Mouse (Mus musculus): ENCODE data around the gene Scaper.

DNA sequence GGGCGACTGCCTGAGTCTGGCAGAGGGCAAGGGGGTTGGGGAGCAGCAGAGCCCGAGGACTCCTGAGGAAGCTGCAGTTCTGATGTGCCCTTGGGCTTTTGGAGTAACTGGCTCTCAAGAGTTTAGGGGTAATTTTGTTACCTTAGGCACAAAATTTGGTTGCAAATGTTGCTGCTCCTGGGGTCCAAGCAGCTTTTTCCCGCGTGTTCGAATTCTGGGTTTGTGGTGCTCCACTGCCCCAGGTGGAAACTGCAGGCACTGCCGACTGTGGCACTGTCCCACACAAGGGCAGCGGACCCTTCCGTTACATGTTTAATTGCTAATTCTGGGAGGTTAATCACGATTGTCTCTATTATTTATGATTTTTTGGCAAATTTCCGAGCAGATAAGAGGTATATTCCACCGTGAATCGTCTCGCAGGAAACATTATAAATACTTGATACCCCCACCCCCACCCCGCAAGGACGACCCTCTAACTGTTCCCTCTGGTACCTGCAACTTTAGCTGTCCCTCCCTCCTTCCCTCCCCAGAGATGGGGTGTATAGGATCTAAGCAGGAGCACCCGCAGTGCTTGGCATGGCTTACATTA lies 388.5 kb downstream of the Scaper start:
- TF ChIP-seq POLR2A (IDR thresholded peaks at IDR 0.05; ENCODE audit: insufficient read length, low read depth) (no peak), CEBPB (IDR thresholded peaks at IDR 0.05; ENCODE audit: insufficient read depth, poor library complexity, severe bottlenecking) (no peak), SRF (IDR thresholded peaks at IDR 0.05; ENCODE audit: control insufficient read depth, insufficient read length, low read depth) (no peak), MYOD1 (IDR thresholded peaks at IDR 0.05; ENCODE audit: control insufficient read depth in 1 of 3, insufficient read length in 2 of 3, low read depth in 2 of 3) (no peak), POLR2AphosphoS2 (IDR thresholded peaks at IDR 0.05; ENCODE audit: insufficient read length, low read depth) (no peak), E2F4 (IDR thresholded peaks at IDR 0.05; ENCODE audit: insufficient read depth) (no peak), MAX (IDR thresholded peaks at IDR 0.05; ENCODE audit: low read depth) (no peak), TCF12 (IDR thresholded peaks at IDR 0.05; ENCODE audit: insufficient read depth, poor library complexity, severe bottlenecking) (no peak), MYOG (IDR thresholded peaks at IDR 0.05; ENCODE audit: control insufficient read depth in 1 of 3, insufficient read depth in 1 of 3, insufficient read length in 2 of 3, low read depth in 2 of 3) (no peak), USF1 (IDR thresholded peaks at IDR 0.05; ENCODE audit: low read depth) (no peak), TCF3 (IDR thresholded peaks at IDR 0.05; ENCODE audit: insufficient read length, low read depth) (no peak)

All from myocyte (in vitro differentiated cells).